Mouse (Mus musculus) hindbrain, embryonic 10.5 days (tissue): Measurements from ENCODE around the gene Stub1. TPM values are rescaled to one million over a fixed set of nuclear protein-coding genes. Genes with fewer than 3 reads are reported as not detected.
A peak's percentile ranks its signal among the peaks of the same experiment; 100 is the strongest.

Experiments
- DNase-seq: peaks from one replicate; pipeline ENCODE4 v3.0.0-alpha.2; 2017; ENCODE audit warnings: low spot score
- H3K27ac ChIP-seq: fragments of 300-500 bp; sonication (generic); 2 replicates; pipeline ENCODE4 v1.5.1; 2016; ENCODE audit warnings: mild to moderate bottlenecking, moderate library complexity
- H3K27me3 ChIP-seq: fragments of 300-500 bp; sonication (generic); 2 replicates; pipeline ENCODE4 v1.6.1; 2016; ENCODE audit warnings: mild to moderate bottlenecking; ENCODE audit not compliant: poor library complexity, insufficient read depth, severe bottlenecking
- H3K36me3 ChIP-seq: fragments of 300-500 bp; sonication (generic); 2 replicates; pipeline ENCODE4 v1.6.1; 2016; ENCODE audit warnings: mild to moderate bottlenecking, moderate library complexity
- H3K4me1 ChIP-seq: fragments of 300-500 bp; sonication (generic); replicated peaks from 2 replicates; pipeline ENCODE4 v1.6.1; 2016; ENCODE audit warnings: mild to moderate bottlenecking
- H3K4me3 ChIP-seq: fragments of 300-500 bp; sonication (generic); 2 replicates; pipeline ENCODE4 v1.5.1; 2016; ENCODE audit warnings: mild to moderate bottlenecking, moderate library complexity
- H3K9me3 ChIP-seq: fragments of 300-500 bp; sonication (generic); 2 replicates; pipeline ENCODE4 v1.6.1; 2016; ENCODE audit warnings: mild to moderate bottlenecking, moderate library complexity
- WGBS: fragments of 180-500 bp; shearing (Covaris S2); methylation state at CpG from one replicate; pipeline ENCODE4 v1.1.7; 2016; 5-methylcytosine and 5-hydroxymethylcytosine counted together
- polyA plus RNA-seq: library from polyadenylated mRNA; unstranded; fragments of >200 nt; fragmentation: Nextera tagmentation; extraction: Ambion mirVana; gene quantifications from 2 replicates; pipeline ENCODE4 v1.2.1, GENCODE M21; 2016

Stub1 gene
- polyA plus RNA-seq, 1 experiment from 2014 or later, result 360 TPM

GRCm38 (mm10) chr17:25802825-25803517 is 30.2 kb downstream of the Stub1 start:
- Histone ChIP-seq H3K4me3 (peak overlapping the region; percentile 22), H3K36me3 (no peaks in the 10 kb centered on the region), H3K27me3 (peaks cover 12% of the 10 kb centered on the region; the same call in 1 of the 2 replicates), H3K4me1 (peaks cover 33% of the 10 kb centered on the region), H3K9me3 (no peaks in the 10 kb centered on the region), H3K27ac (peak overlapping the region; percentile 84)
- WGBS, result 13% methylated on average over 10 of the region's 10 CpGs
- peak; percentile 94 for DNase-seq

- Histone ChIP-seq H3K36me3 (no peaks in the 10 kb centered on the region), H3K27ac (no peak overlapping the region), H3K9me3 (no peaks in the 10 kb centered on the region), H3K4me1 (peaks cover 46% of the 10 kb centered on the region), H3K27me3 (peaks cover 8% of the 10 kb centered on the region; the same call in 1 of the 2 replicates), H3K4me3 (no peak overlapping the region)
- DNase-seq, result peak; percentile 73
- WGBS, result 11% methylated on average over 6 of the region's 6 CpGs
Measured at GRCm38 (mm10) chr17:25801029-25801428, 32.2 kb downstream of the Stub1 start.

GRCm38 (mm10) chr17:25796951-25797369 is 36.2 kb downstream of the Stub1 start, which contains the start of gene Metrn:
Gene Metrn, minus strand, starts transcription at chr17:25797136.
- Histone ChIP-seq H3K9me3 (no peaks in the 10 kb centered on the region), H3K36me3 (peaks cover 26% of the 10 kb centered on the region), H3K27ac (peak within 1 kb of the TSS; percentile 95), H3K27me3 (peaks cover 5% of the 10 kb centered on the region; the same call in 1 of the 2 replicates), H3K4me3 (peak within 1 kb of the TSS; percentile 86), H3K4me1 (peaks cover 63% of the 10 kb centered on the region)
- peak; percentile 94 for DNase-seq
- WGBS, result under 1% methylated on average over 35 of the region's 35 CpGs

- H3K36me3 ChIP-seq, result peaks cover 26% of the 10 kb centered on the region
- peaks cover 66% of the 10 kb centered on the region for H3K4me1 ChIP-seq
- peak overlapping the region; percentile 95 for H3K27ac ChIP-seq
- H3K27me3 ChIP-seq, result peaks cover under 1% of the 10 kb centered on the region; the same call in 1 of the 2 replicates
- DNase-seq, result no peak
- H3K4me3 ChIP-seq, result peak overlapping the region; percentile 86
- H3K9me3 ChIP-seq, result no peaks in the 10 kb centered on the region
- WGBS, result under 1% methylated on average over 37 of the region's 37 CpGs
Measured at GRCm38 (mm10) chr17:25796211-25796771, 36.9 kb downstream of the Stub1 start.

- peaks cover 27% of the 10 kb centered on the region for H3K36me3 ChIP-seq
- 2% methylated on average over 6 of the region's 6 CpGs for WGBS
- H3K4me1 ChIP-seq, result peaks cover 68% of the 10 kb centered on the region
- H3K27ac ChIP-seq, result peak within 1 kb of the TSS; percentile 95
- peak within 1 kb of the TSS; percentile 86 for H3K4me3 ChIP-seq
- H3K9me3 ChIP-seq, result no peaks in the 10 kb centered on the region
- H3K27me3 ChIP-seq, result no peaks in the 10 kb centered on the region
- DNase-seq, result peak; percentile 95
Measured at GRCm38 (mm10) chr17:25795609-25796092, 37.6 kb downstream of the Stub1 start, which contains the start of gene AC134908.4. Gene AC134908.4, minus strand, starts transcription at chr17:25795659.

GRCm38 (mm10) chr17:25794998-25795397 is 38.2 kb downstream of the Stub1 start:
- H3K4me1 ChIP-seq, result peaks cover 72% of the 10 kb centered on the region
- H3K27me3 ChIP-seq, result no peaks in the 10 kb centered on the region
- WGBS, result 53% methylated on average over 17 of the region's 17 CpGs
- H3K4me3 ChIP-seq, result peak overlapping the region; percentile 86
- H3K27ac ChIP-seq, result peak overlapping the region; percentile 95
- DNase-seq, result no peak
- H3K36me3 ChIP-seq, result peaks cover 31% of the 10 kb centered on the region
- no peaks in the 10 kb centered on the region for H3K9me3 ChIP-seq

GRCm38 (mm10) chr17:25794197-25794596 is 39.0 kb downstream of the Stub1 start:
- WGBS, result 25% methylated on average over 13 of the region's 13 CpGs
- no peaks in the 10 kb centered on the region for H3K27me3 ChIP-seq
- no peaks in the 10 kb centered on the region for H3K9me3 ChIP-seq
- peaks cover 72% of the 10 kb centered on the region for H3K4me1 ChIP-seq
- peak; percentile 68 for DNase-seq
- peak overlapping the region; percentile 95 for H3K27ac ChIP-seq
- peak overlapping the region; percentile 86 for H3K4me3 ChIP-seq
- H3K36me3 ChIP-seq, result peaks cover 39% of the 10 kb centered on the region

- Histone ChIP-seq H3K4me1 (peaks cover 73% of the 10 kb centered on the region), H3K36me3 (peaks cover 55% of the 10 kb centered on the region), H3K4me3 (peak within 1 kb of the TSS; percentile 86), H3K9me3 (no peaks in the 10 kb centered on the region), H3K27me3 (no peaks in the 10 kb centered on the region), H3K27ac (peak within 1 kb of the TSS; percentile 95)
- peak; percentile 71 for DNase-seq
- WGBS, result 2% methylated on average over 14 of the region's 14 CpGs
Measured at GRCm38 (mm10) chr17:25792615-25793014, 40.6 kb downstream of the Stub1 start, which contains the start of gene Fam173a. Gene Fam173a, minus strand, starts transcription at chr17:25792901.

- peaks cover 67% of the 10 kb centered on the region for H3K4me1 ChIP-seq
- H3K9me3 ChIP-seq, result no peaks in the 10 kb centered on the region
- peak; percentile 86 for DNase-seq
- no peaks in the 10 kb centered on the region for H3K27me3 ChIP-seq
- peak overlapping the region; percentile 86 for H3K4me3 ChIP-seq
- peaks cover 61% of the 10 kb centered on the region for H3K36me3 ChIP-seq
- under 1% methylated on average over 45 of the region's 45 CpGs for WGBS
- peak overlapping the region; percentile 95 for H3K27ac ChIP-seq
Measured at GRCm38 (mm10) chr17:25791843-25792527, 41.2 kb downstream of the Stub1 start.

- H3K4me3 ChIP-seq, result peak overlapping the region; percentile 86
- peak overlapping the region; percentile 95 for H3K27ac ChIP-seq
- H3K27me3 ChIP-seq, result no peaks in the 10 kb centered on the region
- 31% methylated on average over 19 of the region's 19 CpGs for WGBS
- peak; percentile 45 for DNase-seq
- H3K9me3 ChIP-seq, result no peaks in the 10 kb centered on the region
- peaks cover 66% of the 10 kb centered on the region for H3K36me3 ChIP-seq
- peaks cover 62% of the 10 kb centered on the region for H3K4me1 ChIP-seq
Measured at GRCm38 (mm10) chr17:25791320-25791842, 41.8 kb downstream of the Stub1 start.

GRCm38 (mm10) chr17:25786781-25787504 is 46.3 kb downstream of the Stub1 start:
- no peaks in the 10 kb centered on the region for H3K27me3 ChIP-seq
- DNase-seq, result no peak
- WGBS, result 91% methylated on average over 9 of the region's 9 CpGs
- 0 out of 2 replicates have a peak overlapping the region, but pooled peaks have one; percentile 1 for H3K4me3 ChIP-seq
- H3K36me3 ChIP-seq, result peaks cover 65% of the 10 kb centered on the region
- no peak overlapping the region for H3K27ac ChIP-seq
- peaks cover 53% of the 10 kb centered on the region for H3K4me1 ChIP-seq
- no peaks in the 10 kb centered on the region for H3K9me3 ChIP-seq

- peaks cover 49% of the 10 kb centered on the region for H3K4me1 ChIP-seq
- peak within 1 kb of the TSS; percentile 75 for H3K4me3 ChIP-seq
- H3K9me3 ChIP-seq, result no peaks in the 10 kb centered on the region
- peaks cover 72% of the 10 kb centered on the region for H3K36me3 ChIP-seq
- no peaks in the 10 kb centered on the region for H3K27me3 ChIP-seq
- peak within 1 kb of the TSS; percentile 97 for H3K27ac ChIP-seq
- no peak for DNase-seq
- WGBS, result 87% methylated on average over 3 of the region's 3 CpGs
Measured at GRCm38 (mm10) chr17:25786280-25786679, 46.9 kb downstream of the Stub1 start, which contains the start of gene Ccdc78. Gene Ccdc78, plus strand, starts transcription at chr17:25786580.
